Mouse (Mus musculus): Measurements from ENCODE around the gene Myt1l. TPM values are rescaled to one million over a fixed set of nuclear protein-coding genes. Genes with fewer than 3 reads are reported as not detected.

The Myt1l gene
- total RNA-seq, 2 experiments from 2014 or later: 210 to 254 TPM

GRCm38 (mm10) chr12:29838421-29838820 is 310.2 kb downstream of the Myt1l start:
- DNase-seq (ENCODE audit: extremely low spot score in 1 of 2, low spot score in 2 of 2): no peak
- intact Hi-C loops (cut with DNase I): loop anchor here (5.0 kb wide), 3 partner anchors 141 to 306 kb away; no protein-coding TSS in a partner anchor
- TF ChIP-seq CTCF (IDR thresholded peaks at IDR 0.05): no peak
- Histone ChIP-seq H3K27ac (no peak overlapping the region), H3K4me3 (no peak overlapping the region)

- Histone ChIP-seq H3K4me3 (no peak overlapping the region), H3K27ac (0 out of 2 replicates have a peak overlapping the region, but pooled peaks have one; percentile 4)
- TF ChIP-seq CTCF (IDR thresholded peaks at IDR 0.05): no peak
- intact Hi-C loops (cut with DNase I): no loop called here
- no peak for DNase-seq (ENCODE audit: extremely low spot score in 1 of 2, low spot score in 2 of 2)
Observed at GRCm38 (mm10) chr12:29849936-29850335, 321.8 kb downstream of the Myt1l start.

GRCm38 (mm10) chr12:29854151-29854585 is 326.0 kb downstream of the Myt1l start:
- intact Hi-C loops (cut with DNase I): no loop called here
- no peak for DNase-seq (ENCODE audit: extremely low spot score in 1 of 2, low spot score in 2 of 2)
- Histone ChIP-seq H3K27ac (0 out of 2 replicates have a peak overlapping the region, but pooled peaks have one; percentile 16), H3K4me3 (no peak overlapping the region)
- TF ChIP-seq CTCF (IDR thresholded peaks at IDR 0.05): no peak

- peak; percentile 69 for TF ChIP-seq CTCF (IDR thresholded peaks at IDR 0.05)
- peak; percentile 56 to 65 for DNase-seq (ENCODE audit: extremely low spot score in 1 of 2, low spot score in 2 of 2)
- no peak overlapping the region for H3K27ac ChIP-seq
- intact Hi-C loops (cut with DNase I): no loop called here
- H3K4me3 ChIP-seq: no peak overlapping the region
Observed at GRCm38 (mm10) chr12:29855007-29855406, 326.8 kb downstream of the Myt1l start.

- no peak overlapping the region for H3K27ac ChIP-seq
- TF ChIP-seq CTCF (IDR thresholded peaks at IDR 0.05): no peak
- intact Hi-C loops (cut with DNase I): no loop called here
- H3K4me3 ChIP-seq: no peak overlapping the region
- DNase-seq (ENCODE audit: extremely low spot score in 1 of 2, low spot score in 2 of 2): no peak
Observed at GRCm38 (mm10) chr12:29860986-29861385, 332.8 kb downstream of the Myt1l start.

GRCm38 (mm10) chr12:29868295-29868694 is 340.1 kb downstream of the Myt1l start:
- DNase-seq (ENCODE audit: extremely low spot score in 1 of 2, low spot score in 2 of 2): no peak
- H3K27ac ChIP-seq: peak overlapping the region; percentile 30; the same call in 1 of the 2 replicates
- no peak overlapping the region for H3K4me3 ChIP-seq
- intact Hi-C loops (cut with DNase I): no loop called here
- TF ChIP-seq CTCF (IDR thresholded peaks at IDR 0.05): no peak

GRCm38 (mm10) chr12:29868781-29869180 is 340.6 kb downstream of the Myt1l start:
- H3K27ac ChIP-seq: no peak overlapping the region
- intact Hi-C loops (cut with DNase I): no loop called here
- no peak for TF ChIP-seq CTCF (IDR thresholded peaks at IDR 0.05)
- DNase-seq (ENCODE audit: extremely low spot score in 1 of 2, low spot score in 2 of 2): no peak
- no peak overlapping the region for H3K4me3 ChIP-seq

- peak overlapping the region; percentile 96 for H3K27ac ChIP-seq
- intact Hi-C loops (cut with DNase I): loop anchor here (10.0 kb wide), 1 partner anchor 727 kb away; no protein-coding TSS in a partner anchor
Observed at GRCm38 (mm10) chr12:29872156-29872815, 344.1 kb downstream of the Myt1l start.

GRCm38 (mm10) chr12:29873281-29873772 is 345.1 kb downstream of the Myt1l start:
- Histone ChIP-seq H3K27ac (peak overlapping the region; percentile 96), H3K4me3 (no peak overlapping the region)
- no peak for DNase-seq (ENCODE audit: extremely low spot score in 1 of 2, low spot score in 2 of 2)
- intact Hi-C loops (cut with DNase I): loop anchor here (10.0 kb wide), 1 partner anchor 729 kb away; no protein-coding TSS in a partner anchor
- TF ChIP-seq CTCF (IDR thresholded peaks at IDR 0.05): no peak

More at GRCm38 (mm10) chr12:29872156-29872815, 344.1 kb downstream of the Myt1l start:
- DNase-seq (ENCODE audit: extremely low spot score in 1 of 2, low spot score in 2 of 2): peak; percentile 88 to 89
- no peak for TF ChIP-seq CTCF (IDR thresholded peaks at IDR 0.05)
- no peak overlapping the region for H3K4me3 ChIP-seq

- Histone ChIP-seq H3K27ac (peak overlapping the region; percentile 47; the same call in 1 of the 2 replicates), H3K4me3 (no peak overlapping the region)
- TF ChIP-seq CTCF (IDR thresholded peaks at IDR 0.05): no peak
- intact Hi-C loops (cut with DNase I): loop anchor here (10.0 kb wide), 1 partner anchor 733 kb away; no protein-coding TSS in a partner anchor
- no peak for DNase-seq (ENCODE audit: extremely low spot score in 1 of 2, low spot score in 2 of 2)
Observed at GRCm38 (mm10) chr12:29877977-29878376, 349.8 kb downstream of the Myt1l start.

GRCm38 (mm10) chr12:29882871-29883617 is 354.9 kb downstream of the Myt1l start:
- peak; percentile 89 for TF ChIP-seq CTCF (IDR thresholded peaks at IDR 0.05)
- intact Hi-C loops (cut with DNase I): loop anchor here (2.0 to 5.0 kb wide), 3 partner anchors 206 to 1296 kb away; no protein-coding TSS in a partner anchor

GRCm38 (mm10) chr12:29884376-29884775 is 356.2 kb downstream of the Myt1l start:
- TF ChIP-seq CTCF (IDR thresholded peaks at IDR 0.05): no peak
- Histone ChIP-seq H3K27ac (peak overlapping the region; percentile 89), H3K4me3 (no peak overlapping the region)
- DNase-seq (ENCODE audit: extremely low spot score in 1 of 2, low spot score in 2 of 2): peak; percentile 52 to 68
- intact Hi-C loops (cut with DNase I): loop anchor here (5.0 kb wide), 2 partner anchors 347 to 1297 kb away; no protein-coding TSS in a partner anchor

More at GRCm38 (mm10) chr12:29882871-29883617, 354.9 kb downstream of the Myt1l start:
- no peak overlapping the region for H3K4me3 ChIP-seq
- peak overlapping the region; percentile 89 for H3K27ac ChIP-seq
- peak; percentile 78 to 83 for DNase-seq (ENCODE audit: extremely low spot score in 1 of 2, low spot score in 2 of 2)

Measured in left cerebral cortex, adult 2 months (tissue).